Mouse (Mus musculus): ENCODE results near the gene Ddn. TPM values are rescaled to one million over a fixed set of nuclear protein-coding genes. Genes with fewer than 3 reads are reported as not detected.
A peak's percentile ranks its signal among the peaks of the same experiment; 100 is the strongest.

Ddn gene
- polyA plus RNA-seq, 1 experiment from 2014 or later = not detected

- Histone ChIP-seq H3K27me3 (no peaks in the 10 kb centered on the region), H3K4me3 (replicated peaks) (no peak overlapping the region), H3K9me3 (replicated peaks) (no peaks in the 10 kb centered on the region), H3K9ac (no peak overlapping the region), H3K4me2 (no peak overlapping the region), H3K27ac (replicated peaks) (no peak overlapping the region), H3K36me3 (replicated peaks) (peaks cover 100% of the 10 kb centered on the region), H3K4me1 (replicated peaks) (peaks cover 16% of the 10 kb centered on the region)
- peak; percentile 5; the same call in 1 of the 2 replicates for ATAC-seq (ENCODE audit: insufficient read depth)
- WGBS (ENCODE audit: insufficient replicate concordance) = 86% methylated on average over 11 of the region's 11 CpGs
Measured at GRCm38 (mm10) chr15:98843595-98844223, 34.4 kb upstream of the Ddn start.

GRCm38 (mm10) chr15:98839671-98840585 is 30.6 kb upstream of the Ddn start:
- WGBS (ENCODE audit: insufficient replicate concordance) = 88% methylated on average over 30 of the region's 30 CpGs
- Histone ChIP-seq H3K36me3 (replicated peaks) (peaks cover 100% of the 10 kb centered on the region), H3K4me1 (replicated peaks) (peaks cover 51% of the 10 kb centered on the region)

GRCm38 (mm10) chr15:98839161-98839560 is 29.9 kb upstream of the Ddn start:
- Histone ChIP-seq H3K4me1 (replicated peaks) (peaks cover 45% of the 10 kb centered on the region), H3K4me3 (replicated peaks) (no peak overlapping the region), H3K27ac (replicated peaks) (peak overlapping the region; percentile 89; the same call in 1 of the 2 replicates), H3K36me3 (replicated peaks) (peaks cover 100% of the 10 kb centered on the region), H3K9ac (no peak overlapping the region), H3K9me3 (replicated peaks) (no peaks in the 10 kb centered on the region), H3K27me3 (no peaks in the 10 kb centered on the region), H3K4me2 (no peak overlapping the region)
- 92% methylated on average over 14 of the region's 14 CpGs for WGBS (ENCODE audit: insufficient replicate concordance)
- ATAC-seq (ENCODE audit: insufficient read depth) = no peak

More at GRCm38 (mm10) chr15:98839671-98840585, 30.6 kb upstream of the Ddn start:
- Histone ChIP-seq H3K9ac (no peak overlapping the region), H3K27me3 (no peaks in the 10 kb centered on the region), H3K9me3 (replicated peaks) (no peaks in the 10 kb centered on the region), H3K4me3 (replicated peaks) (no peak overlapping the region), H3K27ac (replicated peaks) (peak overlapping the region; percentile 89; the same call in 1 of the 2 replicates), H3K4me2 (no peak overlapping the region)
- ATAC-seq (ENCODE audit: insufficient read depth) = no peak

GRCm38 (mm10) chr15:98837743-98838103 is 28.4 kb upstream of the Ddn start:
- Histone ChIP-seq H3K4me3 (replicated peaks) (peak overlapping the region; percentile 29; the same call in 1 of the 2 replicates), H3K9me3 (replicated peaks) (no peaks in the 10 kb centered on the region), H3K27ac (replicated peaks) (peak overlapping the region; percentile 89), H3K4me2 (peak overlapping the region; percentile 57), H3K9ac (peak overlapping the region; percentile 23; the same call in 1 of the 2 replicates), H3K27me3 (no peaks in the 10 kb centered on the region), H3K4me1 (replicated peaks) (peaks cover 54% of the 10 kb centered on the region), H3K36me3 (replicated peaks) (peaks cover 98% of the 10 kb centered on the region)
- ATAC-seq (ENCODE audit: insufficient read depth) = peak; percentile 51
- 42% methylated on average over 4 of the region's 4 CpGs for WGBS (ENCODE audit: insufficient replicate concordance)

- H3K4me1 ChIP-seq (replicated peaks) = peaks cover 59% of the 10 kb centered on the region
- H3K4me3 ChIP-seq (replicated peaks) = peak overlapping the region; percentile 29
- peak overlapping the region; percentile 57 for H3K4me2 ChIP-seq
- H3K36me3 ChIP-seq (replicated peaks) = peaks cover 92% of the 10 kb centered on the region
- peak overlapping the region; percentile 89 for H3K27ac ChIP-seq (replicated peaks)
- peak; percentile 90 for ATAC-seq (ENCODE audit: insufficient read depth)
- H3K9ac ChIP-seq = peak overlapping the region; percentile 39; the same call in 1 of the 2 replicates
- H3K27me3 ChIP-seq = no peaks in the 10 kb centered on the region
- H3K9me3 ChIP-seq (replicated peaks) = no peaks in the 10 kb centered on the region
- 66% methylated on average over 21 of the region's 21 CpGs for WGBS (ENCODE audit: insufficient replicate concordance)
Measured at GRCm38 (mm10) chr15:98837006-98837742, 27.9 kb upstream of the Ddn start.

- Histone ChIP-seq H3K27ac (replicated peaks) (peak overlapping the region; percentile 89), H3K4me1 (replicated peaks) (peaks cover 66% of the 10 kb centered on the region), H3K4me2 (no peak overlapping the region), H3K9me3 (replicated peaks) (no peaks in the 10 kb centered on the region), H3K4me3 (replicated peaks) (no peak overlapping the region), H3K9ac (no peak overlapping the region), H3K27me3 (no peaks in the 10 kb centered on the region), H3K36me3 (replicated peaks) (peaks cover 73% of the 10 kb centered on the region)
- ATAC-seq (ENCODE audit: insufficient read depth) = no peak
- 87% methylated on average over 14 of the region's 14 CpGs for WGBS (ENCODE audit: insufficient replicate concordance)
Measured at GRCm38 (mm10) chr15:98835291-98835690, 26.0 kb upstream of the Ddn start.

GRCm38 (mm10) chr15:98834059-98834458 is 24.8 kb upstream of the Ddn start:
- H3K4me1 ChIP-seq (replicated peaks) = peaks cover 76% of the 10 kb centered on the region
- H3K27ac ChIP-seq (replicated peaks) = peak overlapping the region; percentile 100; the same call in 1 of the 2 replicates
- ATAC-seq (ENCODE audit: insufficient read depth) = no peak
- no peaks in the 10 kb centered on the region for H3K27me3 ChIP-seq
- no peak overlapping the region for H3K4me3 ChIP-seq (replicated peaks)
- peaks cover 64% of the 10 kb centered on the region for H3K36me3 ChIP-seq (replicated peaks)
- H3K4me2 ChIP-seq = no peak overlapping the region
- 85% methylated on average over 13 of the region's 13 CpGs for WGBS (ENCODE audit: insufficient replicate concordance)
- H3K9ac ChIP-seq = no peak overlapping the region
- H3K9me3 ChIP-seq (replicated peaks) = no peaks in the 10 kb centered on the region

- H3K4me1 ChIP-seq (replicated peaks) = peaks cover 75% of the 10 kb centered on the region
- 57% methylated on average over 11 of the region's 11 CpGs for WGBS (ENCODE audit: insufficient replicate concordance)
- H3K9ac ChIP-seq = peak overlapping the region; percentile 37; the same call in 1 of the 2 replicates
- no peaks in the 10 kb centered on the region for H3K9me3 ChIP-seq (replicated peaks)
- H3K27me3 ChIP-seq = no peaks in the 10 kb centered on the region
- H3K4me2 ChIP-seq = peak overlapping the region; percentile 75; the same call in 1 of the 2 replicates
- H3K27ac ChIP-seq (replicated peaks) = peak overlapping the region; percentile 100
- no peak overlapping the region for H3K4me3 ChIP-seq (replicated peaks)
- no peak for ATAC-seq (ENCODE audit: insufficient read depth)
- peaks cover 59% of the 10 kb centered on the region for H3K36me3 ChIP-seq (replicated peaks)
Measured at GRCm38 (mm10) chr15:98833281-98833680, 24.0 kb upstream of the Ddn start.

- ATAC-seq (ENCODE audit: insufficient read depth) = no peak
- Histone ChIP-seq H3K9me3 (replicated peaks) (no peaks in the 10 kb centered on the region), H3K4me1 (replicated peaks) (peaks cover 75% of the 10 kb centered on the region), H3K36me3 (replicated peaks) (peaks cover 55% of the 10 kb centered on the region), H3K9ac (peak overlapping the region; percentile 37; the same call in 1 of the 2 replicates), H3K4me3 (replicated peaks) (peak overlapping the region; percentile 93), H3K27ac (replicated peaks) (peak overlapping the region; percentile 100), H3K4me2 (peak overlapping the region; percentile 75), H3K27me3 (no peaks in the 10 kb centered on the region)
- WGBS (ENCODE audit: insufficient replicate concordance) = 13% methylated on average over 12 of the region's 12 CpGs
Measured at GRCm38 (mm10) chr15:98832161-98833058, 23.1 kb upstream of the Ddn start.

GRCm38 (mm10) chr15:98831684-98832035 is 22.4 kb upstream of the Ddn start:
- H3K36me3 ChIP-seq (replicated peaks) = peaks cover 47% of the 10 kb centered on the region
- peak overlapping the region; percentile 75 for H3K4me2 ChIP-seq
- peaks cover 75% of the 10 kb centered on the region for H3K4me1 ChIP-seq (replicated peaks)
- ATAC-seq (ENCODE audit: insufficient read depth) = peak; percentile 7; the same call in 1 of the 2 replicates
- peak overlapping the region; percentile 91 for H3K9ac ChIP-seq
- H3K27ac ChIP-seq (replicated peaks) = peak overlapping the region; percentile 100
- no peaks in the 10 kb centered on the region for H3K27me3 ChIP-seq
- peak overlapping the region; percentile 93 for H3K4me3 ChIP-seq (replicated peaks)
- H3K9me3 ChIP-seq (replicated peaks) = no peaks in the 10 kb centered on the region
- WGBS (ENCODE audit: insufficient replicate concordance) = 4% methylated on average over 9 of the region's 9 CpGs
